Mouse (Mus musculus): ENCODE measurements around the gene 1700001J03Rik. TPM values are rescaled to one million over a fixed set of nuclear protein-coding genes. Genes with fewer than 3 reads are reported as not detected.
"Not testable (repeated sequence)": the region's sequence is repeated elsewhere in the genome, so short reads cannot be mapped to it uniquely, and the experiment has no call there.

The 1700001J03Rik gene
- polyA plus RNA-seq, 1 experiment from 2014 or later, result not detected

DNA sequence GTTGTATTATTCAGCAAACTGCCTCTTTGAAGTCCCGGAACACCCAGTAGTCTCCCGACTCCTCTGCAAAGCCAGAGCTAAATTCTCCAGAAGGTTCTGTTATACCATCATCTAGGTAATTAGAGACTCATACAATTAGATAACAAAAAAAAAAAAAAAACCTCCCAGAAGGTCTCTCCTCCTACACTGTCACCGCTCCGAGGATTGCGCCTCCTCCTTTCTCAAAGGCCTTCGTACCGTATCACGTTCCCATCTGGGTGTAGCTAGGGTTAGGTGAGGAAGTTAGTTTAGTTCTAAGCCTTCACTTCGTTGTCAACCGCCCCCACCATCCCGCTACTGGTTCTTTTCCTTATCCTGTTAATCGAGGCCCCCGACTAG lies 35.4 kb upstream of the 1700001J03Rik start:
- Histone ChIP-seq H3K4me1 (peaks cover 16% of the 10 kb centered on the region), H3K4me3 (peak overlapping the region; percentile 88), H3K9me3 (no peaks in the 10 kb centered on the region), H3K4me2 (peak overlapping the region; percentile 56), H3K36me3 (peaks cover 26% of the 10 kb centered on the region), H3K9ac (peak overlapping the region; percentile 39; the same call in 1 of the 2 replicates), H3K27ac (peak overlapping the region; percentile 99), H3K27me3 (no peaks in the 10 kb centered on the region)
- ATAC-seq (ENCODE audit: insufficient number of reproducible peaks, low FRiP score, low TSS enrichment, low read depth), result peak; percentile 54
- WGBS, result 7% methylated on average over 13 of the region's 13 CpGs

DNA sequence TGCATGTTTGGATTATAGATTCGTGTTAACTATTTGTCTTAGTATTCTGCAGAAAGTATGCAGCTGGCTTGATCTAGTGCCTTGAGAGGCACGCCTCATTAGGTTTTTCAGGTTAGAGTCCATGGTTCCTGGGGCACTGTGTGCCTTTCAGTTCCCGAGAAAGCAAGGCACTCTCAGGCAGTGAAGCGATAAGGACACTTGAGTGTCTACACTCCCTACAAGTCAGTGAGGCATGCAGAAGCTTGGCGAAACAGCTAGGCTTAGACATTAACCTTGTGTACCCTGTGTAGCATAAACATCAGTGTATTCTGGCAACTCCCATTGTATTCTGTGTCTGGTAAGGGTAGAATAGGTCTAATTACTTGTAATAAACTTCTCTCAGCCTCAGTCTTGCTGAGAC lies 20.4 kb upstream of the 1700001J03Rik start:
- Histone ChIP-seq H3K4me2 (no peak overlapping the region), H3K27me3 (no peaks in the 10 kb centered on the region), H3K27ac (no peak overlapping the region), H3K4me3 (no peak overlapping the region), H3K9me3 (no peaks in the 10 kb centered on the region), H3K9ac (no peak overlapping the region), H3K36me3 (peaks cover 85% of the 10 kb centered on the region), H3K4me1 (no peaks in the 10 kb centered on the region)
- no peak for ATAC-seq (ENCODE audit: insufficient number of reproducible peaks, low FRiP score, low TSS enrichment, low read depth)
- 92% methylated on average over 5 of the region's 5 CpGs for WGBS

DNA sequence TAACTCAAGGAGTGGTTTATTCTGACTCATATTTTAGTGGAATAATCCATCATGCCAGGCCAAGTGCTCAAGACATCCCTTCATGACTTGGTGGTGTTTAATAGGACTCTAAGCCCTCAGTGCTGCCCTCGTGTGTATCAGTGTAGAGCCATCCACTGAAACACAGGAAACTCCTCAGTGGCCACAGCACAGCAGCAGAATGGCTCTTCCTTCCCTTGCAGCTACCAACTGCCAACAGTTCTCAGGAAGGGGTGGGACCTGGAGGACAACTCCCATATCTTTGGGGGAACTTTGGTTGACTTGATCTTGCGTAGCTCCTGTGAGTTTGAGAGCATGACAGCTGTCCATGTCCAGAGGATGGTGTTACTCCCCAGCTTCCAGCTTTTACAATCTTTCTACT lies 18.8 kb upstream of the 1700001J03Rik start:
- no peak overlapping the region for H3K9ac ChIP-seq
- WGBS, result 84% methylated on average over 2 of the region's 2 CpGs
- no peak for ATAC-seq (ENCODE audit: insufficient number of reproducible peaks, low FRiP score, low TSS enrichment, low read depth)

DNA sequence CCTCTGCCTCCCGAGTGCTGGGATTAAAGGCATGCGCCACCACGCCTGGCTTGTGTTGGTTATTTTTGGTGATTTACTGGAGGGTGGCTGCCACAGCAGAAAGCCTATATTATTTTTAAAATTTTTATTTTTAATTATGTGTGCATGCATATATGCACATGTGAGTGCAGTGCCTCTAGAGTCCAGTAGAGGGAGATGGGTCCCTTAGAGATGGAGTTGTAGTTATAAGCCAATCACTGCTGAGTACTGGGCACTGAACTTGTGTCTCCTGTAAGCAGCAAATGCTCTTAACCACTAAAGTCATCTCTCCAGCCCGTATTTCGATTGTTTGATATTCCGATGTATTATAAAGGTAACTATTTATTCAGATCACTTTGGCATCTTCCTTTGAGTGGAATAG lies 15.5 kb upstream of the 1700001J03Rik start:
- no peaks in the 10 kb centered on the region for H3K27me3 ChIP-seq
- H3K27ac ChIP-seq, result no peak overlapping the region
- WGBS, result 95% methylated on average over 6 of the region's 6 CpGs
- peaks cover 40% of the 10 kb centered on the region for H3K36me3 ChIP-seq
- H3K4me2 ChIP-seq, result no peak overlapping the region
- H3K4me3 ChIP-seq, result no peak overlapping the region
- H3K4me1 ChIP-seq, result no peaks in the 10 kb centered on the region
- ATAC-seq (ENCODE audit: insufficient number of reproducible peaks, low FRiP score, low TSS enrichment, low read depth), result no peak
- H3K9me3 ChIP-seq, result no peaks in the 10 kb centered on the region
- H3K9ac ChIP-seq, result no peak overlapping the region

More for the DNA sequence above, 18.8 kb upstream of the 1700001J03Rik start:
- Histone ChIP-seq H3K27ac (no peak overlapping the region), H3K4me1 (no peaks in the 10 kb centered on the region), H3K27me3 (no peaks in the 10 kb centered on the region), H3K9me3 (no peaks in the 10 kb centered on the region), H3K4me3 (no peak overlapping the region), H3K36me3 (peaks cover 73% of the 10 kb centered on the region), H3K4me2 (no peak overlapping the region)

DNA sequence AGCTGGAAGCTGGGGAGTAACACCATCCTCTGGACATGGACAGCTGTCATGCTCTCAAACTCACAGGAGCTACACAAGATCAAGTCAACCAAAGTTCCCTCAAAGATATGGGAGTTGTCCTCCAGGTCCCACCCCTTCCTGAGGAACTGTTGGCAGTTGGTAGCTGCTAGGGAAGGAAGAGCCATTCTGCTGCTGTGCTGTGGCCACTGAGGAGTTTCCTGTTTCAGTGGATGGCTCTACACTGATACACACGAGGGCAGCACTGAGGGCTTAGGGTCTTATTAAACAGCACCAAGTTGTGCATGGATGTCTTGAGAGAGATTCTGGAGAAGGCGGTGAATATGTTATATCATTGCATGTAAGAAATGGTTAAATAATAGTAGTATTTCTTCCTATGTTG lies 14.4 kb upstream of the 1700001J03Rik start:
- Histone ChIP-seq H3K9ac (no peak overlapping the region), H3K27me3 (no peaks in the 10 kb centered on the region), H3K27ac (no peak overlapping the region), H3K4me3 (no peak overlapping the region), H3K4me1 (no peaks in the 10 kb centered on the region), H3K9me3 (no peaks in the 10 kb centered on the region), H3K36me3 (peaks cover 30% of the 10 kb centered on the region), H3K4me2 (no peak overlapping the region)
- 83% methylated on average over 2 of the region's 2 CpGs for WGBS
- no peak for ATAC-seq (ENCODE audit: insufficient number of reproducible peaks, low FRiP score, low TSS enrichment, low read depth)

GRCm38 (mm10) chr5:146199073-146199472 lies 14.0 kb upstream of the 1700001J03Rik start:
- no peak for ATAC-seq (ENCODE audit: insufficient number of reproducible peaks, low FRiP score, low TSS enrichment, low read depth)
- no peak overlapping the region for H3K4me2 ChIP-seq
- no peaks in the 10 kb centered on the region for H3K27me3 ChIP-seq
- H3K9ac ChIP-seq, result no peak overlapping the region
- no peaks in the 10 kb centered on the region for H3K4me1 ChIP-seq
- no peak overlapping the region for H3K27ac ChIP-seq
- H3K4me3 ChIP-seq, result no peak overlapping the region
- H3K36me3 ChIP-seq, result peaks cover 25% of the 10 kb centered on the region
- H3K9me3 ChIP-seq, result no peaks in the 10 kb centered on the region

DNA sequence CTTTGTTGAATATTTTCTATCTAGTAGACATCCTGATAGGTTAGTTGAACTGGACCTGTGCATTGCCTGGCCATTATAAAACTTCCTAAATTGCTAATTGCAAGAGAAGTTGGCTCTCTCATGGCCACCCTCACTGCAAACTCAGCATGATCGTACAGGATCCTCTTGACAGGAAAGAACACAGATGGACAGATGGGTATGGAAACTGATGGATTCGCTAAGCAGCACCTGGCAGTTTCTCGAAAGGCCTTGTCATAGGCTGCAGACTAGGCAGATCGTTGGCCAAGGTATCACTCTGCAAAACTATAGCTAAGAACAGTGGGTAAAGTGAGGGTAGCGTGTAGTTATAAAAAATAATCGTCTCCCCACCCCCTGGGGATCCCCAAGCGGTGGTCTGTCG lies 8.3 kb upstream of the 1700001J03Rik start:
- Histone ChIP-seq H3K9ac (no peak overlapping the region), H3K27ac (no peak overlapping the region), H3K27me3 (no peaks in the 10 kb centered on the region), H3K4me2 (no peak overlapping the region), H3K9me3 (no peaks in the 10 kb centered on the region), H3K4me1 (no peaks in the 10 kb centered on the region), H3K36me3 (no peaks in the 10 kb centered on the region), H3K4me3 (no peak overlapping the region)
- 79% methylated on average over 8 of the region's 8 CpGs for WGBS
- ATAC-seq (ENCODE audit: insufficient number of reproducible peaks, low FRiP score, low TSS enrichment, low read depth), result no peak

DNA sequence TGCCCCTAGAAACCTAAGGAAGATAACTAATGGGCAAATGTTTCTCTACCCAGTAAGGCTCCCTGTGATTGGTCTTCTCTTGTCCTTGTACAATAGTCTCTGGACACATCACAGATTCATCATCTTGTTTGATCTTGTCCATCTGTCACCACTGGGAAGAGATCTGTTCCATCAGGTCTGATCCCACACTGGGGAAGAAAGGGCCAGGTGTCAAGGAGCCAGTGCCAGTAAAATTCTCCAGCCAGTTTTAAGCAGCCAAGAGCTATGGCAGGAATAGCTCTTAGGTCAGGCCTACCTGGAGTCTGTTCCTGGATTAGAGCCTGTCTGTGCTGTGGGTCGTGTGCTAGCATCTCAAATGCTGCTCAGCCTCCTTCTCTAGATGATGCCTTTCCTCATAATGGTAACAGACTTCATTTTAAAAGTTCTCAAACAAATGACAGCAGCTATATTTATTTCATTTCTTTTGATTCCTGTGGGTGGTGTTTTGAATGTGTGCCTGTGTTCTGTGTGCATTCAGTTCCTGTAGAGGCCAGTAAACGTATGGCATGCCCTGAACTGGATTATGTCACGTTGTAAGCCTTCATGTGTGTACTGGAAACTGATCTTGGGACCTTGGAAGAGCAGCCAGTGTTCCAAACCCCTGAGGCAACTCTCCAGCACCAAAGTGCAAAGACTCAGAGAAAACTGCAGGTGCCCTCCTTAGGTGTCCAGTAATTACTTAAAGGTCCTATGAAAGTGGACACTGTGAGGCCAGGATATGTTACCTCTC lies 5.6 kb upstream of the 1700001J03Rik start:
- Histone ChIP-seq H3K27ac (no peak overlapping the region), H3K36me3 (no peaks in the 10 kb centered on the region), H3K9ac (no peak overlapping the region), H3K4me2 (no peak overlapping the region), H3K27me3 (no peaks in the 10 kb centered on the region), H3K9me3 (no peaks in the 10 kb centered on the region), H3K4me3 (no peak overlapping the region), H3K4me1 (no peaks in the 10 kb centered on the region)
- 60% methylated on average over 3 of the region's 3 CpGs for WGBS
- ATAC-seq (ENCODE audit: insufficient number of reproducible peaks, low FRiP score, low TSS enrichment, low read depth), result no peak

DNA sequence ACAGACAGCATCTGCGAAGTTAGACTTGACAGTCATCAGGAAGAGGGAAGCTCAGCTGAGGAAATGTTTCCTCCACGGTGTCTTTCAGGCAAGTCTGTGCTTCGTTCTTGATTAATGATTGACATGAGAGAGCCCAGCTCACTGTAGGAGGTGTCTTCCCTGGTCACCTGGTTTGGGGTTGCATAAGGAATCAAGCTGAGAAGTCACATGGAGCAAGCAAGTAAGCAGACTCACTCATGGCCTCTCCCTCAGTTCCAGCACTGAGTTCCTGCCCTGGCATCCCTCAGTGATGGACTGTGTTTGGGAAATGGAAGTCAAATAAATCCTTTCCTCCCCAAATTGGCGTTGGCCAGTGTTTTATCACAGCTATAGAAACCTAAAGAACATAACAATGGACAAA lies 5.0 kb upstream of the 1700001J03Rik start:
- H3K27ac ChIP-seq, result no peak overlapping the region
- H3K4me2 ChIP-seq, result no peak overlapping the region
- WGBS, result 63% methylated on average over 4 of the region's 4 CpGs
- H3K4me3 ChIP-seq, result no peak overlapping the region
- H3K9me3 ChIP-seq, result no peaks in the 10 kb centered on the region
- no peaks in the 10 kb centered on the region for H3K27me3 ChIP-seq
- H3K4me1 ChIP-seq, result no peaks in the 10 kb centered on the region
- H3K36me3 ChIP-seq, result no peaks in the 10 kb centered on the region
- no peak overlapping the region for H3K9ac ChIP-seq
- no peak for ATAC-seq (ENCODE audit: insufficient number of reproducible peaks, low FRiP score, low TSS enrichment, low read depth)

- H3K9me3 ChIP-seq, result no peaks in the 10 kb centered on the region
- no peak overlapping the region for H3K9ac ChIP-seq
- H3K4me3 ChIP-seq, result no peak overlapping the region
- ATAC-seq (ENCODE audit: insufficient number of reproducible peaks, low FRiP score, low TSS enrichment, low read depth), result no peak
- no peak overlapping the region for H3K27ac ChIP-seq
- no peaks in the 10 kb centered on the region for H3K4me1 ChIP-seq
- H3K27me3 ChIP-seq, result no peaks in the 10 kb centered on the region
- no peaks in the 10 kb centered on the region for H3K36me3 ChIP-seq
- WGBS, result 90% methylated on average over 7 of the region's 7 CpGs
- H3K4me2 ChIP-seq, result no peak overlapping the region
Observed at GRCm38 (mm10) chr5:146188712-146189111, 3.6 kb upstream of the 1700001J03Rik start.

GRCm38 (mm10) chr5:146188144-146188543 lies 3.0 kb upstream of the 1700001J03Rik start:
- no peak for ATAC-seq (ENCODE audit: insufficient number of reproducible peaks, low FRiP score, low TSS enrichment, low read depth)
- 93% methylated on average over 1 of the region's 1 CpGs for WGBS

GRCm38 (mm10) chr5:146187441-146187840 lies 2.3 kb upstream of the 1700001J03Rik start:
- H3K27ac ChIP-seq; H3K9ac ChIP-seq; H3K4me3 ChIP-seq; H3K27me3 ChIP-seq; H3K4me2 ChIP-seq; ATAC-seq (ENCODE audit: insufficient number of reproducible peaks, low FRiP score, low TSS enrichment, low read depth); H3K36me3 ChIP-seq; H3K4me1 ChIP-seq; H3K9me3 ChIP-seq: not testable (repeated sequence)
- 28% methylated on average over 5 of the region's 5 CpGs for WGBS

More at GRCm38 (mm10) chr5:146188144-146188543, 3.0 kb upstream of the 1700001J03Rik start:
- Histone ChIP-seq H3K36me3 (no peaks in the 10 kb centered on the region), H3K4me1 (no peaks in the 10 kb centered on the region), H3K9me3 (no peaks in the 10 kb centered on the region), H3K27ac (no peak overlapping the region), H3K4me2 (no peak overlapping the region), H3K27me3 (no peaks in the 10 kb centered on the region), H3K9ac (no peak overlapping the region), H3K4me3 (no peak overlapping the region)

DNA sequence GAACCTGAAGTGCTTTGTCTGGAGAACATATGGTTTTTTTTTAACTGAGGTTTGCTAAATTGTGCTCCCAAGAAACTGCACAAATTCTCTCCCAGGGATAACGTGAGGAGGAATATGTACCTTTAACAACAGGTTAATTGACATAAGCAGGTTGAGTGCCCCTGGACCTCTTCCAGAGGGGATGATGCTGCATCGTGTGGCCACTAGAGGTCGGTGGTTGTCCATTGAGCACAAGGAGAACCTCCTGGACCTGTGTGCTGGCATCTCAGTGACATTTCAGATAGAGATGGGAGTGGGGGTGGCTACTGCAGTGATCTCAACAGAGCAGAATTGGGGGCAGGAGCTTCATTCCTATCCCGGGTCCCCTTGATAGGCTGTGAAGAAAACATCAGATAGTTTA lies 12.4 kb downstream of the 1700001J03Rik start:
- not testable (repeated sequence) for ATAC-seq (ENCODE audit: insufficient number of reproducible peaks, low FRiP score, low TSS enrichment, low read depth); H3K9ac ChIP-seq; H3K4me2 ChIP-seq; H3K36me3 ChIP-seq; H3K4me1 ChIP-seq; H3K27ac ChIP-seq; H3K4me3 ChIP-seq; H3K27me3 ChIP-seq; H3K9me3 ChIP-seq
- 57% methylated on average over 4 of the region's 4 CpGs for WGBS

Data from limb, embryonic 15.5 days (tissue).